Mouse (Mus musculus): ENCODE results near the gene Gabarapl2. TPM values are rescaled to one million over a fixed set of nuclear protein-coding genes. Genes with fewer than 3 reads are reported as not detected.

The Gabarapl2 gene
- polyA plus RNA-seq, 1 experiment from 2014 or later: 438 TPM

DNA sequence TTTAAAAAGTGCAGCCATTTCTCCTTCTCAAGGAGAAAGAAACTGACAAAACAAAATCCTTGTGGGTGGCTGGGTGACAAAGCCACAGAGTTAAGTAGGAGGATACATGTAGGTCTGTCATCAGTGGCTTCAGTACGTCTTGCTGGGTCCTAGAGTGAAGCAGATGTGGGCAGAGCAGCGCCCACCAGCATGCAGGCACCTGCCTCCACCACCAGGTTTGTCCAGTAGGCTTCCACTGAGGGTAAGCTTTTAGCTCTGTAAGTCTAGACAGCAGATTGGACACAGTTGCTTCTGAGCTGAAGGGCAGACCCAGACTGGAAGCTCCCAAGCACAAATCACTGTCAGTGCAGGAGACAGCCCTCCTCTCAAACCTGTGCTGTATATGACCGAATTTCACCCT lies 20.8 kb downstream of the Gabarapl2 start:
- ATAC-seq (replicated peaks): no peak
- Histone ChIP-seq H3K9ac (no peak overlapping the region), H3K36me3 (replicated peaks) (peaks cover 13% of the 10 kb centered on the region), H3K4me3 (no peak overlapping the region), H3K9me3 (no peaks in the 10 kb centered on the region), H3K27me3 (replicated peaks) (no peaks in the 10 kb centered on the region), H3K4me2 (no peak overlapping the region), H3K4me1 (no peaks in the 10 kb centered on the region), H3K27ac (no peak overlapping the region)
- 76% methylated on average over 3 of the region's 3 CpGs for WGBS

DNA sequence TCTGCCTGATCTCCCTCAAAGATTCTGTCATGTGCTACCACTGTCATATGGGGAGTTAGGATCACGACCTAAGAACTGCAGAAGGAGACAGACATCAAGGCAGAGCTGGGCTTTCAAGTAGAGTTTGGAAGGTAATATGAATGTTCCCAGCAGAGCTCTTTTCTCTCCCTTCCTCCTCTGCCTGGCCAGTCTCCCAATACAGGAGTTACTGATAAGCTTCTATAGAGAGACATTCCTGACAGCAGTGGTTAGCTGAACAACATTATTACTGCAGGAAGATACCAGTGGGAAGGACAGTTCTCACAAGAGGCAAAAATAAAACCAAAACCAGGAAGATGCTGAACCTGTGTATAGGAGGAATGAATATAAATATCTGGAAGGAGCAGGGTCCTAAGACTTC lies 22.1 kb downstream of the Gabarapl2 start:
- Histone ChIP-seq H3K27me3 (replicated peaks) (no peaks in the 10 kb centered on the region), H3K9me3 (no peaks in the 10 kb centered on the region), H3K4me3 (no peak overlapping the region), H3K4me1 (no peaks in the 10 kb centered on the region), H3K4me2 (no peak overlapping the region), H3K9ac (no peak overlapping the region), H3K36me3 (replicated peaks) (0 out of 2 replicates have a peak, but pooled peaks cover under 1% of the 10 kb centered on the region), H3K27ac (no peak overlapping the region)
- WGBS: 76% methylated on average over 1 of the region's 1 CpGs
- no peak for ATAC-seq (replicated peaks)

GRCm38 (mm10) chr8:111963091-111963490 lies 22.6 kb downstream of the Gabarapl2 start:
- no peak overlapping the region for H3K4me2 ChIP-seq
- WGBS: 69% methylated on average over 10 of the region's 10 CpGs
- ATAC-seq (replicated peaks): no peak
- H3K4me1 ChIP-seq: no peaks in the 10 kb centered on the region
- no peak overlapping the region for H3K4me3 ChIP-seq
- H3K27me3 ChIP-seq (replicated peaks): no peaks in the 10 kb centered on the region
- H3K9ac ChIP-seq: no peak overlapping the region
- no peak overlapping the region for H3K27ac ChIP-seq
- no peaks in the 10 kb centered on the region for H3K36me3 ChIP-seq (replicated peaks)
- H3K9me3 ChIP-seq: no peaks in the 10 kb centered on the region

- Histone ChIP-seq H3K36me3 (replicated peaks) (no peaks in the 10 kb centered on the region), H3K27me3 (replicated peaks) (no peaks in the 10 kb centered on the region), H3K4me1 (no peaks in the 10 kb centered on the region), H3K4me2 (no peak overlapping the region), H3K27ac (no peak overlapping the region), H3K9me3 (no peaks in the 10 kb centered on the region), H3K9ac (no peak overlapping the region), H3K4me3 (no peak overlapping the region)
- 75% methylated on average over 4 of the region's 4 CpGs for WGBS
- ATAC-seq (replicated peaks): no peak
These were observed 23.0 kb downstream of the Gabarapl2 start for GRCm38 (mm10) chr8:111963546-111963945.

DNA sequence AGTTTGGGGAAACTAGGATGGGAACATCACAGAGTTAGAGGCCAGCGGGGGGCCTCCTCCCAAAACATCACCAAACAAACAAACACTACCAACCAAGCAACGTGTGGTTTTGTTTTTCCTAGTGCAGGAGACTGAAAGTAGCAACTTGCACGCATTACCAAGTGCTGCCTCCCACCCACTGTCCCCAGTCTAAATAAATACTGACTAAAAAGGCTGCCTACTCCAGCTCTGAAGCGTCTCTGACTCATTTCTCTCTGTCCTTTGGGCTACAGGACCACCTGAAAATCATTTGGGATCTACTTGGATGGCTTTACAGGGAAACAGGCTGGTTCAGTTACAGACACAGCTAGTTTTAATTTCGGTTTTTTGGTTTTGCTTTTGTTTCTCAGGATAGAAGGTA lies 23.8 kb downstream of the Gabarapl2 start:
- Histone ChIP-seq H3K9ac (no peak overlapping the region), H3K4me1 (no peaks in the 10 kb centered on the region), H3K36me3 (replicated peaks) (no peaks in the 10 kb centered on the region), H3K4me3 (no peak overlapping the region), H3K4me2 (no peak overlapping the region), H3K27ac (no peak overlapping the region), H3K9me3 (no peaks in the 10 kb centered on the region), H3K27me3 (replicated peaks) (no peaks in the 10 kb centered on the region)
- ATAC-seq (replicated peaks): no peak
- 69% methylated on average over 5 of the region's 5 CpGs for WGBS

GRCm38 (mm10) chr8:111964849-111965561 lies 24.5 kb downstream of the Gabarapl2 start:
- Histone ChIP-seq H3K36me3 (replicated peaks) (no peaks in the 10 kb centered on the region), H3K9ac (no peak overlapping the region), H3K4me1 (no peaks in the 10 kb centered on the region), H3K27me3 (replicated peaks) (no peaks in the 10 kb centered on the region), H3K4me2 (no peak overlapping the region), H3K4me3 (no peak overlapping the region), H3K27ac (no peak overlapping the region), H3K9me3 (no peaks in the 10 kb centered on the region)
- WGBS: 81% methylated on average over 7 of the region's 7 CpGs
- no peak for ATAC-seq (replicated peaks)

- no peak overlapping the region for H3K9ac ChIP-seq
- H3K36me3 ChIP-seq (replicated peaks): no peaks in the 10 kb centered on the region
- no peak for ATAC-seq (replicated peaks)
- H3K4me1 ChIP-seq: no peaks in the 10 kb centered on the region
- no peaks in the 10 kb centered on the region for H3K9me3 ChIP-seq
- H3K4me3 ChIP-seq: no peak overlapping the region
- no peak overlapping the region for H3K27ac ChIP-seq
- 84% methylated on average over 5 of the region's 5 CpGs for WGBS
- H3K27me3 ChIP-seq (replicated peaks): no peaks in the 10 kb centered on the region
- H3K4me2 ChIP-seq: no peak overlapping the region
These were observed 26.9 kb downstream of the Gabarapl2 start for GRCm38 (mm10) chr8:111967246-111967870.

DNA sequence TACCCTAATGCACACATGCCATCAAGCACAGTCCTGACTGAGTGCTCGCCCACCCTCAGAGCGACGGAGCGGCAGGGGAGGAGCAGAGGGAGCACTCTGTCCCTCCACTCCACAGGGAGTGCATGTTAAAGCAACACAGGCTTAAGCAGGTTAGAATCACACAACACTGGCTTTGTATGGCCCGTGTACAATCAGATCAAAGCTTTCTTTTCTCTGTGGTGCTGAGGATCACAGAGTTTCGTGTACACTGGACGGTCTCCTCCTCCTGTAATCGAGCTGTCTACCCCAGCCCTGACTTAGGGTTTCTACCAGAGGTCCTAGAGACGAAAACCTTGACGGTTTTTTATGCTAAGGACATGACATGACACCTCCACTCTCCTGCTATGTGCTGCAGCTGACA lies 28.0 kb downstream of the Gabarapl2 start:
- 73% methylated on average over 10 of the region's 10 CpGs for WGBS
- H3K4me1 ChIP-seq: no peaks in the 10 kb centered on the region
- H3K27ac ChIP-seq: no peak overlapping the region
- no peak overlapping the region for H3K4me2 ChIP-seq
- 0 out of 2 replicates have a peak, but pooled peaks cover 5% of the 10 kb centered on the region for H3K36me3 ChIP-seq (replicated peaks)
- no peaks in the 10 kb centered on the region for H3K27me3 ChIP-seq (replicated peaks)
- no peak for ATAC-seq (replicated peaks)
- H3K9me3 ChIP-seq: no peaks in the 10 kb centered on the region
- no peak overlapping the region for H3K4me3 ChIP-seq
- no peak overlapping the region for H3K9ac ChIP-seq

DNA sequence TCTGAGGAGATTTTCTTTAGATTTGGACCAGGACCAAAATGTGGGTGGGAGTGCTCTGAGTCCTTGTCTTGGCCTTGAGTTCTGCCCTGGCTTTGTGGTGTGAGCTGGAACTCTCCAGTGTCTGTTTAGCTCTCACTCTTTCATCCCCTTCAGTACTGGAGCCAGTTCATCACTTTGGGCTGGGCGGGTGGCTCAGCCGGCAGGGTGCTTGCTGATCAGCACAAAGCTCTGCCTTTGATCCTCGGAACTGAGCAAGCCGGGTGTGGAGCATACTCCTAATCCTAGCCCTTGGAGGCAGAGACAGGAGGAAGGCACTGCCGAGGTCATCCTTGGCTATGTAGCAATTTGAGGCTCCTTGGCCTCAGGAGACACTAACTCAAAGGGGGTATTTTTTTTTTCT lies 28.5 kb downstream of the Gabarapl2 start:
- H3K9ac ChIP-seq: no peak overlapping the region
- ATAC-seq (replicated peaks): no peak
- no peak overlapping the region for H3K4me2 ChIP-seq
- no peak overlapping the region for H3K4me3 ChIP-seq
- H3K36me3 ChIP-seq (replicated peaks): 0 out of 2 replicates have a peak, but pooled peaks cover 5% of the 10 kb centered on the region
- H3K27ac ChIP-seq: no peak overlapping the region
- WGBS: 27% methylated on average over 5 of the region's 5 CpGs
- no peaks in the 10 kb centered on the region for H3K27me3 ChIP-seq (replicated peaks)
- H3K9me3 ChIP-seq: no peaks in the 10 kb centered on the region
- H3K4me1 ChIP-seq: no peaks in the 10 kb centered on the region

DNA sequence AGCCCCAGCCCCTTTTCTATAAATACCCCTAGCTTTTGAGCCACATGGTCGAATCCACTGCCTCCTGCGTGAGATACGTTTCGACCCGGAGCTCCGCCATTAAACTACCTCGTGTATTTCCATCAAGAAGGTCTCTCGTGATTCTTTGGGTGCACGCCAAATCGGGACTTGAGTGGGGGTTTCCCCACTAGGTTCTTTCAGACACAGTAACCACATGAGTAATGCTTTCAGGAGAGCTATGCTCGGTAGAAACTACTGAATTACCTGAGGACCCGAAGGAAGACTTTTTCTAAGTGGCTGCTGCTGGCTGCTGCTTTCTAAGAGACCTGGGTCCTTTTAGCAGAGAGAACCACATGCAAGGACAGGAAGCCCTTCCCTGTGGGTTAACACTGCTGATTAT lies 33.6 kb downstream of the Gabarapl2 start:
- H3K9ac ChIP-seq: no peak overlapping the region
- no peak overlapping the region for H3K27ac ChIP-seq
- 95% methylated on average over 12 of the region's 12 CpGs for WGBS
- no peaks in the 10 kb centered on the region for H3K27me3 ChIP-seq (replicated peaks)
- H3K4me3 ChIP-seq: no peak overlapping the region
- H3K4me1 ChIP-seq: no peaks in the 10 kb centered on the region
- H3K9me3 ChIP-seq: no peaks in the 10 kb centered on the region
- no peak for ATAC-seq (replicated peaks)
- H3K36me3 ChIP-seq (replicated peaks): 0 out of 2 replicates have a peak, but pooled peaks cover 8% of the 10 kb centered on the region
- no peak overlapping the region for H3K4me2 ChIP-seq

- ATAC-seq (replicated peaks): no peak
- Histone ChIP-seq H3K36me3 (replicated peaks) (0 out of 2 replicates have a peak, but pooled peaks cover 8% of the 10 kb centered on the region), H3K4me1 (no peaks in the 10 kb centered on the region), H3K4me3 (no peak overlapping the region), H3K27ac (no peak overlapping the region), H3K9ac (no peak overlapping the region), H3K4me2 (no peak overlapping the region), H3K27me3 (replicated peaks) (no peaks in the 10 kb centered on the region), H3K9me3 (no peaks in the 10 kb centered on the region)
- WGBS: 91% methylated on average over 2 of the region's 2 CpGs
These were observed 35.2 kb downstream of the Gabarapl2 start for GRCm38 (mm10) chr8:111975706-111976105.

GRCm38 (mm10) chr8:111976326-111976725 lies 35.8 kb downstream of the Gabarapl2 start:
- no peaks in the 10 kb centered on the region for H3K27me3 ChIP-seq (replicated peaks)
- H3K9me3 ChIP-seq: no peaks in the 10 kb centered on the region
- no peaks in the 10 kb centered on the region for H3K4me1 ChIP-seq
- H3K27ac ChIP-seq: no peak overlapping the region
- ATAC-seq (replicated peaks): no peak
- H3K4me3 ChIP-seq: no peak overlapping the region
- no peak overlapping the region for H3K9ac ChIP-seq
- H3K36me3 ChIP-seq (replicated peaks): 0 out of 2 replicates have a peak, but pooled peaks cover 8% of the 10 kb centered on the region
- H3K4me2 ChIP-seq: no peak overlapping the region
- WGBS: 84% methylated on average over 2 of the region's 2 CpGs

- WGBS: 80% methylated on average over 10 of the region's 10 CpGs
- ATAC-seq (replicated peaks): no peak
- no peak overlapping the region for H3K4me2 ChIP-seq
- no peaks in the 10 kb centered on the region for H3K4me1 ChIP-seq
- H3K4me3 ChIP-seq: no peak overlapping the region
- no peak overlapping the region for H3K27ac ChIP-seq
- 0 out of 2 replicates have a peak, but pooled peaks cover 11% of the 10 kb centered on the region for H3K36me3 ChIP-seq (replicated peaks)
- no peaks in the 10 kb centered on the region for H3K27me3 ChIP-seq (replicated peaks)
- H3K9me3 ChIP-seq: no peaks in the 10 kb centered on the region
- no peak overlapping the region for H3K9ac ChIP-seq
These were observed 37.6 kb downstream of the Gabarapl2 start for GRCm38 (mm10) chr8:111978147-111978546.
